Mouse (Mus musculus) ES-E14 (cell line): ENCODE results near the gene Pigm. TPM values are rescaled to one million over a fixed set of nuclear protein-coding genes. Genes with fewer than 3 reads are reported as not detected.

Experiments
- DNase-seq: peaks from one replicate; pipeline ENCODE4 v3.0.0-alpha.2; 2013; ENCODE audit warnings: low read depth, low spot score
- H3K27ac ChIP-seq: 2 replicates; pipeline ENCODE4 v1.5.1; 2012; ENCODE audit warnings: low read depth, mild to moderate bottlenecking, low read length, moderate library complexity, mixed read lengths; ENCODE audit not compliant: poor library complexity, insufficient read depth, severe bottlenecking
- H3K36me3 ChIP-seq: 2 replicates; pipeline ENCODE4 v1.6.1; 2012; ENCODE audit warnings: mild to moderate bottlenecking, low read length, moderate library complexity, mixed read lengths; ENCODE audit not compliant: control insufficient read depth, poor library complexity, insufficient read depth, severe bottlenecking
- H3K4me1 ChIP-seq, 2 experiments: fragments of 150-350 bp in 1 of 2; sonication (generic) in 1 of 2; 2 replicates each; pipeline ENCODE4 v1.6.1; 2012; ENCODE audit warnings: low read length in 2 of 2, mild to moderate bottlenecking in 1 of 2, mixed read lengths in 1 of 2; ENCODE audit not compliant: control insufficient read depth in 2 of 2, insufficient read depth in 2 of 2, poor library complexity in 1 of 2
- H3K4me3 ChIP-seq, 2 experiments: fragments of 150-350 bp in 1 of 2; sonication (generic) in 1 of 2; 2 replicates each; pipeline ENCODE4 v1.5.1; 2012; ENCODE audit warnings: low read length in 2 of 2, low read depth in 1 of 2, mild to moderate bottlenecking in 1 of 2, mixed read lengths in 1 of 2; ENCODE audit not compliant: insufficient read depth in 1 of 2, poor library complexity in 1 of 2, severe bottlenecking in 1 of 2
- H3K9ac ChIP-seq: 2 replicates; pipeline ENCODE4 v1.6.1; 2012; ENCODE audit warnings: low read depth, mild to moderate bottlenecking, low read length, mixed read lengths; ENCODE audit not compliant: poor library complexity, insufficient read depth, severe bottlenecking
- H3K9me3 ChIP-seq: fragments of 150-350 bp; sonication (generic); 2 replicates; pipeline ENCODE4 v1.6.1; 2012; ENCODE audit warnings: low read depth, mild to moderate bottlenecking, low read length; ENCODE audit not compliant: control insufficient read depth, insufficient read depth
- CHD2 ChIP-seq: IDR thresholded peaks from 2 replicates; pipeline ENCODE4 v1.6.1; 2014; ENCODE audit warnings: mild to moderate bottlenecking, low read depth, low read length, inconsistent platforms
- HCFC1 ChIP-seq: IDR thresholded peaks from 2 replicates; pipeline ENCODE4 v1.6.1; 2012; ENCODE audit warnings: low read length, inconsistent platforms, borderline replicate concordance; ENCODE audit not compliant: insufficient read depth
- MAFK ChIP-seq: IDR thresholded peaks from 2 replicates; pipeline ENCODE4 v1.6.1; 2014; ENCODE audit warnings: mild to moderate bottlenecking, low read depth, low read length, inconsistent platforms; ENCODE audit not compliant: insufficient read depth
- ZC3H11A ChIP-seq: IDR thresholded peaks from 2 replicates; pipeline ENCODE4 v1.6.1; 2012; ENCODE audit warnings: low read depth, mild to moderate bottlenecking, inconsistent platforms, low read length, borderline replicate concordance
- ZNF384 ChIP-seq: IDR thresholded peaks from 2 replicates; pipeline ENCODE4 v1.6.1; 2012; ENCODE audit warnings: low read depth, low read length, inconsistent platforms
- in situ Hi-C, 2 experiments: fragments of 600-800 bp; cut with MboI; formaldehyde crosslinking; loops; one replicate each; pipeline ENCODE4 v1.15.1; 2025; ENCODE audit warnings: low sequenced_read_pairs in 2 of 2, inconsistent platforms in 1 of 2; ENCODE audit not compliant: unreplicated experiment in 2 of 2
- total RNA-seq: library from RNA; depleted of rRNA; stranded (reverse); fragments of 300-350 nt; gene quantifications from 2 replicates; pipeline ENCODE4 v1.2.3, GENCODE M21; 2012

Gene Pigm
- total RNA-seq, 1 experiment = 25.4 TPM

DNA sequence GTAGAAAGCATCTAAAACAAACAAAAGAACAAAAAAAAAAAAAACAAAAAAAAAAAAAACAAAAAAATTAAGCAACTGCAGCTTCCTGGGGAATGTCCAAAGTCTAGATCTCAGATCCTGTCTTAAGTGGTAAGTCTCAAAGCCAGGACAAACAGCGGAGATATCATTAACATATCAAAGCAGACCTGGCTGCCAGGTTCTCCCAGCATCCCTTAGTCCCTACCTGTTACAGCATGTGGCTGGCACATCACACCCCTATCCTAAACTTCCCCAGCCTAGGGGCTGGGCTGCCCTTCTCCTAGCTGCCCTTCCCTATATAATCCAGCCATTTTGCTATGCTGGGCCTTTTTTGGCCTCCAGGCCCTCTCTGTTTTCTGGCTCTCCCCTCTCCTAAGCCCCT, 50.1 kb downstream of the Pigm start:
- peaks cover 0 to 7% of the 10 kb centered on the region in 2 experiments; a peak in 2 of 4 replicates for H3K4me1 ChIP-seq
- DNase-seq = no peak
- H3K9me3 ChIP-seq = no peaks in the 10 kb centered on the region
- in situ Hi-C loops = no loop called here
- no peaks in the 10 kb centered on the region for H3K36me3 ChIP-seq
- TF ChIP-seq ZC3H11A (no peak), MAFK (no peak), HCFC1 (no peak), ZNF384 (no peak), CHD2 (no peak)
- no peak overlapping the region for H3K9ac ChIP-seq
- H3K4me3 ChIP-seq = no peak overlapping the region
- H3K27ac ChIP-seq = no peak overlapping the region

DNA sequence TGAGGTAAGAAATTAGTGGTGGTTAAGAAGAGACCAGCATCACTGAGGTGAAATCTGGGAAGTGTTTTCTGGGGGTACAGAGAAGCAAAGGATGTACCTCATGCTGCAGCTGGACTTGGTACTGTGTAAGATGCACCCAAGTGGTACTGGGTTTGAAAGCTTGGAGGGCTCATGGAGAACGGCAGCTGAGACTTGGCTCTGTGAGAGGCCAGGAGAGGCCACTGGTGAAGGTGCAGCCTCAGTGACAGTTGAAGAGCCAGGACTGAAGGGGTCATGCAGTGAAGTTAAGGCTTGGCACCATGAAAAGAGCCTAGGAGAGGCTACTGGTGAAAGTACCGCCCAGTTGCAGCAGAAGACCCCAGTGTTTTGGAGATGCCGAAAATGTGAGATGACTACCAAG, 51.5 kb downstream of the Pigm start:
- in situ Hi-C loops = no loop called here
- Histone ChIP-seq H3K4me1 (peaks cover 0 to 7% of the 10 kb centered on the region in 2 experiments; a peak in 2 of 4 replicates), H3K36me3 (no peaks in the 10 kb centered on the region), H3K4me3 (no peak overlapping the region), H3K9me3 (no peaks in the 10 kb centered on the region), H3K27ac (no peak overlapping the region), H3K9ac (no peak overlapping the region)
- TF ChIP-seq ZNF384 (no peak), CHD2 (no peak), HCFC1 (no peak), MAFK (no peak), ZC3H11A (no peak)
- DNase-seq = no peak

DNA sequence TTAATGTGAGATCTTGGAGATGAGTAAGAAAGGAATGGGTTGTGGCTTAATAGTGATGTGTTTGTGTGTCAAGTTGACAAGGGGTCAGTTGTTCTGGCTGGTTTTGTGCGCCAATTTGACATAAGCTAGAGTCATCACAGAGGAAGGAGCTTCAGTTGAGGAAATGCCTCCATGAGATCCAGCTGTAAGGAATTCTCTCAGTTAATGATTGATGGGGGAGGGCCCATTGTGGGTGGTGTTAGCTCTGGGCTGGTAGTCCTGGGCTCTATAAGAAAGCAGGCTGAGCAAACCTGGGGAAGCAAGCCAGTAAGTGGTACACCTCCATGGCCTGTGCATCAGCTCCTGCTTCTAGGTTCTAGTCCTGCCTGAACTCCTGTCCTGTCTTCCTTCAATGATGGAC, 52.3 kb downstream of the Pigm start:
- Histone ChIP-seq H3K27ac (no peak overlapping the region), H3K36me3 (no peaks in the 10 kb centered on the region), H3K4me3 (no peak overlapping the region), H3K9me3 (no peaks in the 10 kb centered on the region), H3K4me1 (peaks cover 0 to 10% of the 10 kb centered on the region in 2 experiments; a peak in 2 of 4 replicates), H3K9ac (no peak overlapping the region)
- in situ Hi-C loops = no loop called here
- DNase-seq = no peak
- TF ChIP-seq MAFK (no peak), CHD2 (no peak), ZC3H11A (no peak), HCFC1 (no peak), ZNF384 (no peak)

DNA sequence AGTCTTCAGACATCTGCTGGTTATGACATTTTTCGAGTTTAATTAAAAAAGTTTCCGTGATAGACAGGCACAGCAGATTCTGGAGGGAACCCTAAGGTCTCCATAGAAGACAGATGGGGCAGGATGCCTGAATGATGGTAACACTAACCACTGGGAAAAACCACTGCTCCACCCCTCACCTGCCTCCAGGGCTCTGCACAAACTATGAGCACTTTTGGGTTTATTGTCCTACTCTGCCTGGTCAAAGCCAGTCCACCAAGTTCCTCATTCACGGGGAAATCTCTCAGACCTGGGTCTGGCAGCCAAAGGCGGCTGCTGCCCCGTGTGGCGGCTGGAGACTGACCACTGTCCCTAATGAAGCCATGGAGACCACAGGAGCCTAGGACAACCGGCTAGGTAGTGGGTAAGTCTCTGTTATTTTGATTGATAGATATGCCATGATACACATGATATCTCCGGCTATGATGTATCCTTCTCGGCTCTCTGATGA, 54.4 kb downstream of the Pigm start:
- H3K36me3 ChIP-seq = no peaks in the 10 kb centered on the region

More for the DNA sequence above, 54.4 kb downstream of the Pigm start:
- H3K4me3 ChIP-seq = no peak overlapping the region
- TF ChIP-seq CHD2 (no peak), ZNF384 (no peak)
- peaks cover 0 to 8% of the 10 kb centered on the region in 2 experiments; a peak in 2 of 4 replicates for H3K4me1 ChIP-seq
- no peak for DNase-seq
- H3K9me3 ChIP-seq = no peaks in the 10 kb centered on the region
- in situ Hi-C loops = no loop called here
- H3K9ac ChIP-seq = no peak overlapping the region
- no peak overlapping the region for H3K27ac ChIP-seq
